Mouse (Mus musculus): Measurements from ENCODE around the gene Castor1.
A peak's percentile ranks its signal among the peaks of the same experiment; 100 is the strongest.

The Castor1 gene

DNA sequence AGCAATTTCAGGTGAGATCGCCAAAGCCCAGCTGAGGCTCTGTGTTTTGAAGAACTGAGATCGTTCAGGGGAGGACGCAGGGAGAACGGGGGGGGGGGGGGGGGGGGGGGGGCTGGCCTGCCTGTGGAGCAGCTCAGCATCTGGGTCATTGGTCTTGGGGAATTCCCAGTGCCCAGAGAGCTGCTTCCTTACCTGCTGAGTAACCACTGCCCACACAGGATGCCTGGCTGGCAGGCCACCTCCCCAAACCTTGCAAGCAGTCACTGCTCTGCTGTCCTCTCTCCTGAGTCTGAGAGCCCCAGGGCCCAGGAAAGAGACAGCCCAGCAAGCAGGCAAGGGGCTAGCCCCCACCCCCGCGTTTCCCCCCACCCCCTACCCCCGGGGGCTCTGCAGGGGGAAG, 44.8 kb downstream of the Castor1 start:
- no peak for DNase-seq (ENCODE audit: low spot score)

DNA sequence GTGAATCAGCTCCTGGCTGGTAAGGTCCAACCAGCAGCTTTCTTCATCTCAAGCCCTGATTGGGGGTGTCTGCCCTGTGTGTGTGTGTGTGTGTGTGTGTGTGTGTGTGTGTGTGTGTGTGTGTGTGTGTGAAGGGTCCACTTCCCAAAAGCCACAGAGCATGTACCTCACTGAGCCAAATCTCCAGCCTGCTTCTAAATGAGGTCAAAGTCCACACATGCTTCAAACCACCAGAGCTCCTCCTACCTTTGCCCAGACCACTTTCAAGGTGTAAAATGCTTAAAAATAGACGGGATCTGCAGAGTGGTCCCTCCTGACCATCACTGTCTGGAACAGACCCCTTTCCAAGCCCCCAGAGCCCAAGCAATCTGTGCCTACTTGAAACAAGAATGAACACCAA, 45.3 kb downstream of the Castor1 start:
- DNase-seq (ENCODE audit: low spot score), result no peak

DNA sequence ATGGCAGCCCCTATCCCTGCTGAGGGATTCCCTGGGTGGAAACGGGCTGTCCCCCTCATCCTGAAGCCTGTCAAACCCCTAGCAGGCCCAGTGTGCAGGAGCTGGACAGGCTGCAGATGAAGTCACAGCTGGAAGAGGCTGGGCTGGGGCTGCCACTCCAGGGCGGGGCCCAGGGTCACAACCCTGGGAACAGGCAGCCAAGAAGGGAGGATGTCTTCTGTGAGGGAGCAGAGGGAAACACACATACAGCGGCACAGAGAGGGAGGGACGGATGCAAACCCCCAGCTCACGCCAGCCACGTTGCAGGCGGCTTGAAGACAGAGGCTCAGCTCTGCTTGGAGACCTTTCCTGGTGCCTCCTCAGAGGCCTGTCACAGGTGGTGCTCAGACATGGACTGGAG, 46.0 kb downstream of the Castor1 start:
- no peak for DNase-seq (ENCODE audit: low spot score)

DNA sequence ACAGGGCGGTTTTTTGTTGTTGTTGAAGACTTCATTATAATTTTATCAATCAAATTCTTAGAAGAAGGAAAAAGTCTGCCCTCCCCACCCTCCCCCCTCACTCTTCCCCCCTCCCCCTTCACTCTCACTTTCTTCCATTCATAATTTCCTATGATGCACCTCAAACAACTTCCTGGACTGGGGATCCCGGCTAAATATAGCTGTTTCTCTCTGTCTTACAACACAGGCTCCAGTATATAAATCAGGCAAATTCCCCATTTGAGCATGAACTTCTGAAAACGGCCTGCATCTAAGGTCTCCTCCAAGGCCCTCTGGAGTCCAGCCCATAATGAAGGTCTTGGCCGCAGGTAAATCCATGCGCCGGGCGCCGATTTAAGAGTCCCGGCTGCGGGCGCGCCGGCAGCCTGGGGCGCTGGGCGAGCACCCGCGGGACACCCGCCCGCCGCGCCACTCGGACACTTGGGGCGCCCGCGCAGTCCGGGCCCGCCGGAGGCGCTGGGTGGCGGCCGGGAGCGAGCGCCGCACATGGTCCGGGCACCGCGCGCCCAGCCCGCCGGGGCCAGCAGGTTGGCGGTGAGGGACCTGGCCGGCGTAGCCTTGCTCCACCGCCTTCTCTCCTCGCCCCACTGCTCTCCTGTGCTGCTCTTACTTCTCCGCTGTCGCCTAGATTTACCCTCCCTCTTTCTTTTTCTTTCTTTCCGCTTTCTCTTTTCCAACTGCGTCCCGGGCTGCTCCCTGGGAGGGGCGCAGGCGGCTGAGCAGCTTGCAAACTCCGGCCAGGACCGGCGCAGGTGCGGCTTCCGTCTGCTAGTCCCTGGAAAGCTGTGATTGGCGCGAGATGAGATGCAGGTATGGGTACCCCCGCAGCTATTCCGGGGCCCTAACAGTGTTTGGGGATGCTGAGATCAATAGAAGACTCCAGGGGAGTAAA, 48.5 kb downstream of the Castor1 start:
- DNase-seq (ENCODE audit: low spot score), result no peak

DNA sequence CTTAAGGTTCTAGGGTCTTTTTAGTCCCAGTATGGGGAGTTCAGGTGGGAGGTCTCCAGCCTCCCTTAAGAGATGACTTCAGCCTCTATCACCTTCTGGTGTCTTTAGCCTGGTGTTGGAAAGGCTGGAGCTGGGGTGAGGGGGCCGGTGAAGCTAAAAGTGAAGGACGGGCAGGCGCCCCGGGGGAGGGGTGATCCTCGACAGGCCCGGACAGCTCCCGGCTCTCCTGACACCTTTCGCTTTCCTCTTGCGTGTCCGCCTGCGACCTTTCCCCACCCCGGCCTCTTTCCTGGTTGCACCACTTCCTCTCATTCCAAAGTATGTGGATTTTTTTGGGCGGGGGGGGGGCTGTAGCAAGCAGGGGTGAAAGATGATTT, 49.2 kb downstream of the Castor1 start:
- DNase-seq (ENCODE audit: low spot score), result no peak

DNA sequence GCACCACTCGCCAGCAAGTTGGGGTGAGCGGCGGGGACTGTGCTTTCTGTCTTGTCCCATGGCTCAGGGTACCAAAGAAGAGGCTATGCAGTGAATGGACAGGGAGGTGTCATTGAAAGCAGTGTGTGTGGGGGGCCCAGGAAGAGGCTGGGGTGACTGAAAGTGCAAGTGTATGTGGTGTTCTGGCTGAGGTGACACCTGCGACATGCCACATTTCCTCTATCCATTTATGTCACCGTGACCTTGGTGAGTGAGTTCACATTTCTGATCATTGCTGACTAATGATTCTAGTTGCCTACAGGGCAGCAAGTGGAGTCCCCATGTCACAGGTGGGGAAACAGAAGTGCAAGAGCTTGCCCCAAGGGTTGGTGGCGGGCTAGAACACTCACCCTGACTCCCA, 50.5 kb downstream of the Castor1 start:
- peak; percentile 41 for DNase-seq (ENCODE audit: low spot score)

DNA sequence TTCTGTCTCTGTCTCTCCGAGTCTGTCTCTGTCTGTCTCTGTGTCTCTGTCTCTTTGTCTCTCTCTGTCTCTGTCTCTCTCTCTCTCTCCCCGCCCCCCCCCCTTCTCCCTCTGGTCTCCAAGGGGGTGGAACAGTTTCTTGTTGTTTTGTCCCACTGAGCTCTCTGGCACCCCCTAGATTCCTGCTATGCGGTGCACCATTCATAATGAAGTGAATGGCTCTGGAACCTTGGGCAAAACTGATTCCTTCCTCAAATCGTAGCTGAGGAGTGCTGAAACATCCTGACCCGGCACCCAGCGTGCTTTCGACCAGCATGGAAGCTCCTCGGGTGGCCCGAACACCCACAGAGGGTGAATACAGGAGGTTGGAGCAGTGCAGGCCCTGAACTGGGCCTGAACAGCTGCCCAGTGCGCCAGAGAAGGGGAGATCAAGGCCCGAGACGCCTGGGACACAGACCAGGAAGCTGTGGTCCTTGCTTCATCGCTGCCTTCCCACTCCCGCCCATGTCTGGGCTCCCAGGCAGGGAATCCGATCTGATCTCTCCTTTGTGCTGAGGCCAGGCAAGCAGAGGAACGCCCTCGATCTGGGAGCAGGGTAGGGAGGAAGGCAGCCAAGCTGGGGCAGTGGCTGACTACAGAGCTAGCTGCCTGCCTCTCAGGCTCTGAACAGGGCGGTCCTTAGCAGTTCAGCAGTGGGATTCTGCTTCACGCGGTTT, 52.9 kb downstream of the Castor1 start:
- DNase-seq (ENCODE audit: low spot score), result no peak

DNA sequence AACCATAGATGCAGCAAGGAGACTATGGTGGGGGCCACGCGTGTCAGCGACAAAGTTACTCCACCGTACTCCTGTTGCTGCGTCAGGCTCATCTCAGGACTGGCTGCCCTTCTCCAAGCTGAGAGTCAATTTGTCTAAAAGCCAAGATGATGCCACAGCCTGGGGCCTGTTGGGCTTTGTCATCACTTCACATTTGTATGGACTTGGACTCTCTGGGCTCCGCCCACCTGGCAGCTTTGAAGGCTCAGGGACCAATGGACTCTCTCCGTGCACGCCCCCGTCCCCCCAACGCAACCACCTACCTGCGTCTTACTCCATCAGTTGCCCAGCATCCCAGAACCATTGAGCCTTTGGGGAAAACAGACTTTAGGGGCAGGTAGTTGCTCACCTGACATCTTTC, 53.5 kb downstream of the Castor1 start:
- DNase-seq (ENCODE audit: low spot score), result no peak

All from T-cell, adult 2 months (primary cell).